ENCODE assay signal across 8 mouse cellular contexts in the genomic region with DNA sequence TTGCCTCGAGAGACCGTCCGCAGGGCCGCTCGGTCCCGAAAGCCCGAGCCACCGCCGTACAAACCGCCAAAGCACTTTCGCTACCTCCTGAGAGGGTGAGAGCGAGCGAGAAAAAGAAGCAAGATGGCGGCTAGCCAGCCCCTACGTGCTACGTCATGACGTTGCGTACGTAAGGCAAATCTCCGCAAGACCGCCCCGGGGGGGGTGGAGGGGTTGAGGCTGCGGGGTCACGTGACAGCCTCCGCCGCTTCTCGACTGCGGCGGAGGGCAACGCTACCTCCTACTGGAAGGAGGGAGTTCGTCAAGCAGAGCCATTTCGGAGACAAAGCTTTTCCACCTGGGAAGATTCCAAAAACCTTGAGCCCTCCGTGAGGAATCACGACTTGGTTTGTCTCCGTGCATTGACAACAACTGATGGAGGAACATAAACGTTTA. TPM values are rescaled to one million over a fixed set of nuclear protein-coding genes. Genes with fewer than 3 reads are reported as not detected.
A peak's percentile ranks its signal among the peaks of the same experiment; 100 is the strongest.
DNase-seq lines count a peak whose midpoint lies in the region; ATAC-seq and TF ChIP-seq lines count a peak whose summit lies in the region.

Gene Prrc2c (minus strand): TSS at position 156 of the 435 bp plus-strand sequence.

- peaks cover 6% of the 10 kb centered on the region for H3K4me1 ChIP-seq in cortical plate, adult 2 months (ENCODE audit: control insufficient read depth, insufficient read depth, low read length)
- peaks cover 38% of the 10 kb centered on the region for H3K4me1 ChIP-seq in megakaryocyte, embryonic 14.5 days

- peak; percentile 32; the same call in 1 of the 2 replicates for TF ChIP-seq CTCF in cortical plate, adult 2 months (IDR thresholded peaks at IDR 0.05; ENCODE audit: extremely low read depth, insufficient read depth, low read length)

- peak; percentile 88 for ATAC-seq in activated CD4-positive, CD25-positive, alpha-beta regulatory T cell, adult 4 months

- peak; percentile 97 for TF ChIP-seq POLR2A in cortical plate, adult 2 months (IDR thresholded peaks at IDR 0.05; ENCODE audit: extremely low read depth, insufficient read depth, low read length)

- H3K27me3 ChIP-seq in megakaryocyte, embryonic 14.5 days (replicated peaks), result peaks cover 6% of the 10 kb centered on the region

- H3K36me3 ChIP-seq in megakaryocyte, embryonic 14.5 days (replicated peaks; ENCODE audit: low read length), result peaks cover 5% of the 10 kb centered on the region

- peak; percentile 99 for DNase-seq in gastrocnemius, adult 8-10 months (ENCODE audit: low spot score in 2 of 2)
- peak; percentile 96 for DNase-seq in hindlimb bud, embryonic 11.5 days (ENCODE audit: extremely low spot score, low read depth, low spot score)
- peak; percentile 98 for DNase-seq in left cerebral cortex, adult 8-10 months (ENCODE audit: low spot score in 2 of 2)
- peak; percentile 99 to 100 for DNase-seq in right cerebral cortex, postnatal 10 days (ENCODE audit: low spot score in 2 of 2)
- DNase-seq in urinary bladder, postnatal 25 days (ENCODE audit: low spot score), result peak; percentile 97

- H3K9me3 ChIP-seq in megakaryocyte, embryonic 14.5 days, result peaks cover 7% of the 10 kb centered on the region

- H3K4me3 ChIP-seq in cortical plate, adult 2 months (ENCODE audit: insufficient read depth, low read length), result peak within 1 kb of the TSS; percentile 63
- H3K4me3 ChIP-seq in megakaryocyte, embryonic 14.5 days (replicated peaks), result peak within 1 kb of the TSS; percentile 97

- H3K27ac ChIP-seq in cortical plate, adult 2 months (ENCODE audit: insufficient read depth, low read length), result peak within 1 kb of the TSS; percentile 87

RNA-seq across cellular contexts. Expression of gene Prrc2c, which starts in this region (rescaled TPM):
- 100 to 1,000 TPM; 211 to 280 TPM for polyA plus RNA-seq in activated CD4-positive, CD25-positive, alpha-beta regulatory T cell, adult 4 months (2017; shearing (Covaris generic))
- 38.6 and 41.5 TPM in 2 replicates for polyA plus RNA-seq in cortical plate, adult 2 months (2012; rRNA removed)
- 10 to 100 TPM; 43.7 to 48.2 (median 44.1) TPM for total RNA-seq in gastrocnemius, adult 8-10 months (2022)
- total RNA-seq in left cerebral cortex, adult 8-10 months (2022), result 100 to 1,000 TPM; 168 to 195 (median 183) TPM
- polyA plus RNA-seq in megakaryocyte, embryonic 14.5 days (2012; ENCODE audit: insufficient read depth, low replicate concordance), result 4.8 and 10.4 TPM in 2 replicates

Comparison
In these comparisons a context has a peak if more than half of its experiments do, and no peak if none do; other contexts are left out.
1. Peak in every context shown above with its lines: DNase-seq, ATAC-seq, H3K4me3 ChIP-seq and H3K27ac ChIP-seq.